Mouse (Mus musculus) left cerebral cortex, adult 8-10 months (tissue): ENCODE data around the gene Vmn2r85. TPM values are rescaled to one million over a fixed set of nuclear protein-coding genes. Genes with fewer than 3 reads are reported as not detected.
"Not testable (repeated sequence)": the region's sequence is repeated elsewhere in the genome, so short reads cannot be mapped to it uniquely, and the experiment has no call there.

Source experiments
- DNase-seq, 2 experiments: peaks; one replicate each; pipeline ENCODE4 v3.0.0; 2022; ENCODE audit warnings: low spot score in 2 of 2
- total RNA-seq, 4 experiments: library from RNA; stranded (reverse); gene quantifications; 2 replicates each; pipeline ENCODE4 v1.2.4; 2022

Gene Vmn2r85
- under 1 TPM; 0.39 to 0.86 (median 0.79) TPM for total RNA-seq

DNA sequence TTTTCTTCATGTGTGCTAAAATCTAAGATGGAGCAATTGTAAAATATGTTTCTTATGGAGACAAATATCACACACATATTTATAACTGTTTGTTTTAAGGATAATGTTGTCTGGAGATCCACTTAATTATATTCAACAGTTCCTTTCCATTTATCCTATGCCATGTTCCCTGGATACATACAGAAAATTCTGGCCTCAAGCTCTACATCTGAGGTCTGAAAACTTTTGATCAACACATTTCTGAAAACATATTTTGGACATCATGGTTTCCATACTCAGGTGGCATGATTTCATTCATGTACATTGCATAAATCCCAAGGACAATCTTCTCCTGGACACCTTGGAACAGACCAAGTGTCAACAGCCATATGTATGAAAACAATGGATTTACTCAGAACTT is at the start of gene Vmn2r85:
Gene Vmn2r85, minus strand, starts transcription at position 101 of the 400 bp plus-strand sequence.
- DNase-seq: not testable (repeated sequence)

DNA sequence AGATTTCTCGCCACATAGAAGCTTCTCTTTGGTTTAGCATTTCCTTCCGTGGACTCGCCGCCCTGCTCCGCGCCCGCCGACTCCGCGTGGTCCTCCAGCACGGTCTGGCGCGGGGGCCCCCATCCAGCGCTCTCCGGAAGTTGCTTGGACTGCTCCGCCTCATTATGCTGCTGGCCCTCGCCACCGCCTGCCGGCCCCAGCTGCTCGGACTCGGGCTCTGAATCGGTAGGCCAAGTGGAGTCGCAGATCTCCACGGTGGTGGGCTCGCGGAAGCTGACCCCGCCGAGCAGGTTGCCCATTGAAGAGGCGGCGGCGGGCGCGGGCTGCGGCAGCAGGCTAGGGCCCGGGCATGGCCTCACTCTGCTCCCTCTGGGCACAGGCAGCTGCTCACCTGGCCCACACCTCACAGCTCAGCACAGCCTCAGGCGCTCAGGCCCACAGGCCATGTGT is 40.8 kb upstream of the Vmn2r85 start:
- peak in 1 of 2 experiments; percentile 7 for DNase-seq

DNA sequence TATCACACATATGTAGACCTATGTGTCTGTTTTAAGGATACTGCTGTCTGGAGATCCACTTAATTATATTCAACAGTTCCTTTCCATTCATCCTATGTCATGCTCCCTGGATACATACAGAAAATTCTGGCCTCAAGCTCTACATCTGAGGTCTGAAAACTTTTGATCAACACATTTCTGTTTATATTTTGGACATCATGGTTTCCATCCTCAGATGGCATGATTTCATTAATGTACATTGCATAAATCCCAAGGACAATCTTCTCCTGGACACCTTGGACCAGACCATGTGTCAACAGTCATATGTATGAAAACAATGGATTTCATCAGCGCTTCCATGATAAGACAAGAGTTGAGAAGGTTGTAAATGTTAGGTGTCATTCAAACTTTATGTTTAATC is 26.4 kb upstream of the Vmn2r85 start, which contains the start of gene Vmn2r86:
Gene Vmn2r86, minus strand, starts transcription at position 101 of the 400 bp plus-strand sequence.
- not testable (repeated sequence) for DNase-seq

DNA sequence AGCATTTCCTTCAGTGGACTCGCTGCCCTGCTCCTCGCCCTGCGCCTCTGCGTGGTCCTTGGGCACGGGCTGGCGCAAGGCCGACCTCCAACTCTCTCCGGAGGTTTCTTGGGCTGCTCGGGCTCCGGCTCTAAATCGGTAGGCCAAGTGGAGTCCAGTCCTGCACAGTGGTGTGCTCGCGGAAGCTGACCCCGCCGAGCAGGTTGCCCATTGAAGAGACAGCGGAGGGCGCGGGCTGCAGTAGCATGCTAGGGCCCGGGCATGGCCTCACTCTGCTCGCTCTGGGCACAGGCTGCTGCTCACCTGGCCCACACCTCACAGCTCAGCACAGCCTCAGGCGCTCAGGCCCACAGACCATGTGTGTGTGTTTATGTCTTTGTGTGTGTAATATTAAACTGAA is 15.3 kb upstream of the Vmn2r85 start:
- no peak for DNase-seq

DNA sequence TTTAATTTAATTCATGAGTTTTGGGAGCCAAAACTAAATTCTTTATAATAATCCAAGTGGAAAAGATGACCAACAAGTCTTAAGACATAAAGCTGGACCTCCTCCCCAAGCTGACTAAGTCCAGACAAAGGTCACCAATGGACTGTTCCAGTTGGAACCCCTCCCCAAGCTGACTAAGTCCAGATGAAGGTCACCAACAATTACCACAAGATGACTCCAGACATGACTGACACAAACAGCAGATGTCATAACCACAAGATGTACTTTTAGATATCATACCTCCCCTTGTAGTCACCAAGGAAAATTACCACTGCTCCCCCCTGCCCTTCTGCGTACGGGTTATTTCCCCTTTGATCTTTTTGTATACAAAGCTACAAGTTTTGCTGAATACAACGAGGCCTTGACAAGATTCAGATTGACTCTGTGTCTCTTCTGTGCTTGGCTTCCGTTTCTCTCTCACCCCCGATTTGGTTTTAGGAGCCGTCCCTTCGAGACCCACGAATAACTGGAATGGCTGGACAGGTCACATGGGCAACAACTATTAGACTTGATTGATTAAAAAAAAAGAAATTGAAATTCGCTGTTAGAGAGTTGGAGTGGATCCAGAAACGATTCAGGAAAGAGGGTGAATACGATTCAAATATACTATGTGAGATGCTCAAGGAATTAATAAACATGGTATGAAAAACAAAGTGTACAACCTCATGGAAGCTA is 4.8 kb upstream of the Vmn2r85 start:
- not testable (repeated sequence) for DNase-seq

DNA sequence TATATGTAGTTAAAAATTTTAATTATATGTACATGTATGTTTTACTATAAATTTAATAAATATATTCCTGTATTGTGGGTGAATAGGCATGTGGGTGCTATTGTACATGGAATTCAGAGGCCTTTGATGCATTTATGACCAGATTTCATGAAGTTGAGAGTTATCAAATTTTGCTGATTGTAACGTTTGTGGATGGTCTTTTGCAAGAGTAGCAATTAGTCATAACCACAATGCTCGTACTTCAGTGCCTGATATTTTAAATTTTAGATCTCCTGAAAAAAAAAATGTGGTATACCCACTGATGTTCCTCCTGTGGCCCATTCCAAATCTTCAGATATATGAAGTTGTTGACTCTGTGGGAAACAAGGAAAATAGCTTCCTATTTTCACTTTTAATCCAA is 7.1 kb downstream of the Vmn2r85 start:
- not testable (repeated sequence) for DNase-seq

DNA sequence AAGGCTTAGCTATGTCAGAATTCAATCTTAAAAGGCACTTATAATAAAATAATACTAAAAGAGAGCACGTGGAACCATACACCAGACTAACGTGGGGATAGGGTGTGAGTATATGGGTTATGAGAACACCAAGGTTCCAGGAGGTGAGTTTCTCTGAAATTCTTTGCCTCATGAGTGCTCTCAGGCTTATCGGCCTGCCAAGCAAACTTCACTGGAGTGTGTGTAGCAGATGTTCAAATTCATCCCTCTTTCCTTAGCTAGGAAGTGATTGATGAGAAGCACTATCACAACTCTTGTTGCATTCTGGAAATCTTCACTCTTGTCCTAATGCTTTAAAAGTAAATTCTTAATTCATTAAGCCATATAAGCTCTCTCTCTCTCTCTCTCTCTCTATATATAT is 9.1 kb downstream of the Vmn2r85 start:
- no peak for DNase-seq

DNA sequence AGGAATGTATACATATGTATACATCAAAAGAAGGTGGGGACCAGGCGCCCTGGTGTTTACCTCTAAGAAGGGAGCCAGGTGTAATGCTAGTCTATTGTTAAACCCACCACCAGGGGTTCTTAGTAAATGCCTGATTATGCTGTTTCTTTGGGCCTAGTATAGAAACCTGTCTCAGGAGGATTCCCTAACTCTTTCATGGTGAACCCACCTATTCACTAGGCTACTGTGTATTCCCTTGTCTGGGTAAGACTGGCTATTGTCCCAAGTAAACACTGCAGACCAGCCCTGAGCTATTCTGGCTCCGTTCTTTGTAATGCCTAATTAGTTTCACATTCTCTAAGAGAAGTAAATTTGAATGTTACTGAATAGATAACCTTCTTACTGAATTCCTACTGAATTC is 9.5 kb downstream of the Vmn2r85 start:
- not testable (repeated sequence) for DNase-seq

DNA sequence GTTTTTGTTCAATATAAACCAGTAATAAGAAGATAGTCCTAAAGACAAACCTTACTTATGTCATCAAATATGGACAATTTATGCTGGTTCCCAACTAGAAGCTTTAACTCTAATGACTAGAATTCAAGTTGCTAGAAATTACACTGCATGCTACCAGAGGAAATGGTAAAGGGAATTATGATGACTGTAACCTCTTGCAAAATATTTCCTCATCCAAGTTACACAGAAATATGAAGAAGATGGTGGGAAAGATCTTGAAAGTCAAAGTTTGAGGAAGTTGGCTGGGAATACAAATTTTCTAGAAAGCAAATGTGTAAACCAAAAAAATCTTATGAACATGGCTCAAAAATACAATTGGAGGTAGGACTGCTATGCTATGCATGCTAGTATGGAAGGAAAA is 13.2 kb downstream of the Vmn2r85 start:
- DNase-seq: not testable (repeated sequence)

DNA sequence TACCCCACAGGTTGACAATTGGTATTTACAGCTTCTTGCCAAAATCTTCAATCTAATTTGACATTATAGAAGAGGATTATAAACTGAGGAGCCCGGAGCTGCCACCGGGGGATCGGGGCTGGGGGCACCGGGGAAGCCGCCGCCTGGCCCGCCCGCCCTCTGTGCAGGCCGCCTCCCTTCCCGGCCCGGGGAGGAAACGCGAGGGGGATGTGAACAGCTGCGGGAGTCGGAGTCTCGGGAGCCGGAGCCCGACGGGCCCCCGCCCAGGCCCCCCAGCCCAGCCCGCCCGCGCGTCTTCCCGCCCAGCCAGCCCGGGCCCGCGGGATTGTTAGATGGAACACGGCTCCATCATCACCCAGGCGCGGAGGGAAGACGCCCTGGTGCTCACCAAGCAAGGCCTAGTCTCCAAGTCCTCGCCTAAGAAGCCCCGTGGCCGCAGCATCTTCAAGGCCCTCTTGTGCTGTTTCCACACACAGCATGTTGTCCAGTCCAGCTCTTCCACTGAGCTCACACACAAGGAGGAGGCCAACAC is 17.3 kb downstream of the Vmn2r85 start:
- not testable (repeated sequence) for DNase-seq

DNA sequence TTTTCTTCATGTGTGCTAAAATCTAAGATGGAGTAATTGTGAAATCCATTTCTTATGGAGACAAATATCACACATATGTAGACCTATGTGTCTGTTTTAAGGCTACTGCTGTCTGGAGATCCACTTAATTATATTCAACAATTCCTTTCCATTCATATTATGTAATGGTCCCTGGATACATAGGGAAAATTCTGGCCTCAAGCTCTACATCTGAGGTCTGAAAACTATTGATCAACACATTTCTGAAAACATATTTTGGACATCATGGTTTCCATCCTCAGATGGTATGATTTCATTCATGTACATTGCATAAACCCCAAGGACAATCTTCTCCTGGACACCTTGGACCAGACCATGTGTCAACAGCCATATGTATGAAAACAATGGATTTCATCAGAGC is 35.3 kb downstream of the Vmn2r85 start, which contains the start of gene Vmn2r84:
Gene Vmn2r84, minus strand, starts transcription at position 101 of the 400 bp plus-strand sequence.
- no peak for DNase-seq

DNA sequence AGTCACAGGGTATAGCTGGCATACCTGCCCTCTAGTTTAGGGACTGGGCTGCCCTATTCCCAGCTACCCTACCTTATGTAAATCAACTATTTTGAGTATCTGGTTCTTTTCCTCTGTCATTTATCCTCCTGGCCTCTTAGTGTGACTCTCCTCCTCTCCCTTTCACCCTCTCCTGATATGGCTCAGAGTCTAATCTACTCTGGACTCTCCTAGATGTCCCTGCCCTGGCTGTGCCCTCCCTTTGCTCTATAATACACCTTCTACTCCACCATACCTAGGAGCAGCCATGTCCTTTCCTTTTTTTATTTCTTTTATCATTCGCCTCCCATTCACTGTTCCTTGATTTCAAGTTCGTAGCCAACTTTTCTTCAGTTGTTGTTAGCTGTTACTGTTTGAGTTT is 54.4 kb downstream of the Vmn2r85 start:
- DNase-seq: no peak

DNA sequence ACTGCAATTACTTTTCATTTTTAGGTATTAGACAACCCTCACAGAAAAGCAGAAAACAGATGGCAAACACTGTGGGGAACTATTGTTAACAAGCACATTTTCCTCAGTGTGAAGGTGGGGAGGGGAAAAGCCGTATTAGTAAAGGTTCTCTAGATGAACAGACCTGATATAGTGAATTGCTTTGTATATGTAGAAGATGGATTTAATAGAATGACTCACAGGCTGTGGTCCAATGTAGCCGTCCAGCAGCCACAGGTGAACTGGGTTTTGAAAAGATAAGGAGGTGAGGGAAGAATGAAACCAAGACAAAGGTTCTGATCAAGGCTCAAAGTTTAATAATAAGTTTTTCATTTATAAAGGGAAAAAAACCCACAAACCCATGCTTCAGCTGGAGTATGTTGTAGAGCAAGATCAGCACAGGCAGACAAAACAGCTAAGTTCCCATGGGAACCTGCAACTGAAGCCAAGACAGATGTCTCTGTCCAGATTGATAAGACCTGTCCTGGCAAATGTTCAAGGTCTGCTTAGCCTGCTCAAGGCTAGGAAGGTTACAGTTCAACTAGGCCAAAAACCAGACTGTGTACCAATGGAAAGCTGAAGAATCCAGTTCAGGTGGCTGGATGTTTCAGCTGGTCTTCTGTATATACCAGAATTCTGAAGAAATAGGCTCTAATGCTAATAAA is 56.9 kb downstream of the Vmn2r85 start:
- no peak for DNase-seq

DNA sequence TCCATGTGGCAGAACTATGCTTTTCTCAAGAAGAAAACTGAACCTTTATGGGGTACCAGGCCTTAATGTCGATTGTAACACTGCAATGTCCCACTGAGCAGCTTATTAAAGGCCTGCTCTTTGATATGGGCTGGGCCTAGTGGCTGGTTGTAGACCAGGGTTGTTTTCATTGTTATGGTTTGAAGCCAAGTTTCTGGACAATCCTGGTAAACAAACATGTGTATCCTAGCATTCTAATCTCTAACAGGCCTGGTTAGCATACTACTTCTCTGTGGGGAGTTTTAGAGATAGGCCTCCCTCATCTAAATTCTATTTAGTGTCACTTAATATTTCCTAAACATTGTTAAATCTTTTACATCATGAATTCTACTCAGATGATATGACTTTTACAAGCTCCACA is 57.9 kb downstream of the Vmn2r85 start:
- DNase-seq: no peak

DNA sequence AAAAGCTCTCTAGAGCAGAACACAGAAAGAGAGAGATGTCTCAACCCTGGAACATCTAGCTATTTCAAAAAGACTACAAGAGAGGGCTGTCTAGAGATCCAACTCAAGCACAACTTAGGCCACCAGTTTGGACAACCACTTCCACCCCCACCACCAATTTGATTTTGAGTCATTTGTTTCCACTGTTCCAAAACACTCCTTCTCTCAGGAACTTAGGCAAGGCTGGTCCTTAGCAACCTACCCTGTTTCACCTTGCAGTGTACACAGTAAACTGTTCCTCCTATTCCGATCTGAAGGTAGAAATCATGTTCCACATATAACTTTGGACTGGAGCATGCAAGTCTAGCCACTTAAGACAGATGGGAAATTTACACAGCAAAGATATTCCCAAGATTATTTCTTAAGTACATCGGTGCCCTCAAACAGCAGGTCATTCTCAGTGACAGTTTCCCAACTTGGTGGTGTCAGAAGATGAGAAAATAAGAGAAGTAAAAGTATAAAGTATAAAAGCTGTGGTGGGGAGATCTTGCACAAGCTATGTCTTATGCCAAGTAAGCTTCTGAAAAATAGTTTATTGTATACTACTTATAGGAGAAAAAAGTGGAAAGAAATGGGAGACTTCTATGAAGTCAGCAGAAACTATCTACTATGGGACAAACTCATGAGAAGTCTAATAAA is 59.4 kb downstream of the Vmn2r85 start:
- DNase-seq: no peak

DNA sequence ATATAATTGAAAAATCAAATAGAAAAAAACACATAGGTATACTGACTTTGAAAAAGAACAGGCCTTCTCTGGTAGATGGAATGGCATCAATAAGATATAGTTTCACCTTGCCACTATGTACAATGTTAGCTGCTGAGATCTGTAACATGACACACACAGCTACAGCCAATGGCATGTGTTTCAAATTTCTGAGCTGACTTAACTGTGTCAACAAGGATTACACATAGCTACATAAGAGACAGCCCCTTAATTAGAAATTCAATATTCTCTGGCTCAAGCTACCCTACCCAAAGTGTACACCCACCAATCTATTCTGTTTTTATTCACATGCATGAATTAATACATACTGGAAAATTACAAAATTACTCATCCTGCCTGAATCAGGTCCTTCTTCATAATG is 61.1 kb downstream of the Vmn2r85 start:
- no peak for DNase-seq

DNA sequence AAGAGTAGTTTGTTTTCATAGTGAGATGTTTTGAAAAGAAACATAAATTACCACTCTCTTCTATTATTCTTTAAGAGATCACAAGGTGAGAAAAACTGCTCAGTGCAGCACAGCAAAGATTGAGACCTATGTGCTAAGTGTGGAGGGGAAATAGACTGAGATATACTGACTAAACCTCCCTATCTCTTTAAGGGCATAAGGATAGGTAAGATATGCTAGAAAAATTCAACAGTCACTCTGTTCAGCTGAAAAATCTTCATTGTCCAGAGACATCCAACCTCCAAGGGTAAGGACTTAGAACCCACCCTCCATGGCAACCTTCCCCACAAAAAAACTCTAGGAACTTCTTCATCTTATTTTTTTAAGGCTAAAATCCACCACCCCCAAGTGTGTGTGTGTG is 64.7 kb downstream of the Vmn2r85 start:
- DNase-seq: no peak

Other genes with a start within 250 kb of the Vmn2r85 start
- not detected for gene Olfr826, start 245.5 kb downstream of the Vmn2r85 start, total RNA-seq
- not detected for gene Olfr827, start 215.3 kb downstream of the Vmn2r85 start, total RNA-seq
- gene Neurod4, start 149.5 kb downstream of the Vmn2r85 start, total RNA-seq: under 1 TPM in 3 of 4 experiments, not detected in 1; 0.22 to 0.61 (median 0.39) TPM
- 1 to 10 TPM; 1.8 to 2.4 (median 2.1) TPM for gene Tespa1, start 106.8 kb downstream of the Vmn2r85 start, total RNA-seq
- gene Vmn2r84, start 35.4 kb downstream of the Vmn2r85 start, total RNA-seq: under 1 TPM; 0.21 to 0.40 (median 0.27) TPM
- under 1 TPM; 0.27 to 0.50 (median 0.33) TPM for gene Vmn2r86, start 26.3 kb upstream of the Vmn2r85 start, total RNA-seq
- gene Vmn2r87, start 67.7 kb upstream of the Vmn2r85 start, total RNA-seq: 1 to 10 TPM in 1 of 4 experiments, under 1 TPM in 3; 0.78 to 1.1 (median 0.85) TPM